Mouse (Mus musculus) kidney, postnatal 14 days (tissue): ENCODE data around the gene Ttc4.

ENCODE experiments used
- DNase-seq: peaks from one replicate; pipeline ENCODE4 v3.0.0; 2022; ENCODE audit warnings: mixed read lengths

Gene Ttc4

GRCm38 (mm10) chr4:106650833-106651527, 27.8 kb downstream of the Ttc4 start, which contains the start of gene Pars2:
Gene Pars2 (plus strand): TSS chr4:106651069.
- peak; percentile 98 for DNase-seq

GRCm38 (mm10) chr4:106647137-106647536, 31.6 kb downstream of the Ttc4 start:
- DNase-seq: peak; percentile 35

DNA sequence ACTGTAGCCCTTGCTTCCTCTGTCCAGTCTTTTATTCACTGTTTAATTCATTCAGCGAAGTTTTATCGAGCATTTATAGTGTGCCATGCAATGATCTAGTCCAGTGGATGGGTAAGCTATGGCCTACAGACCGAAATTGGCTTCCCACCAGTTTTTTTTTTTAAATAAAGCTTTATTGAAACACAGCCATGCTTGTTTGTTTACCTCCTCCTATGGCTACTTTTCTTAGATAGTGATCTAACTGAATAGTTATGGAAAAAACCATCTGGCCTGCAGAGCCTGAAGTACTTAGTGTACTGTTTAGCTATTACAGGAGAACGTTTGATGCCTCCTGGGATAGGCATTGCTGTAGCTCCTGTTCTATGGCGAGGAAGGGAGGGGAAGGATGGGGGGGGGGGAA, 32.9 kb downstream of the Ttc4 start:
- DNase-seq: no peak

GRCm38 (mm10) chr4:106644218-106644610, 34.5 kb downstream of the Ttc4 start:
- no peak for DNase-seq

GRCm38 (mm10) chr4:106643483-106644217, 35.1 kb downstream of the Ttc4 start:
- peak; percentile 65 for DNase-seq

GRCm38 (mm10) chr4:106634086-106634479, 44.7 kb downstream of the Ttc4 start:
- DNase-seq: no peak

DNA sequence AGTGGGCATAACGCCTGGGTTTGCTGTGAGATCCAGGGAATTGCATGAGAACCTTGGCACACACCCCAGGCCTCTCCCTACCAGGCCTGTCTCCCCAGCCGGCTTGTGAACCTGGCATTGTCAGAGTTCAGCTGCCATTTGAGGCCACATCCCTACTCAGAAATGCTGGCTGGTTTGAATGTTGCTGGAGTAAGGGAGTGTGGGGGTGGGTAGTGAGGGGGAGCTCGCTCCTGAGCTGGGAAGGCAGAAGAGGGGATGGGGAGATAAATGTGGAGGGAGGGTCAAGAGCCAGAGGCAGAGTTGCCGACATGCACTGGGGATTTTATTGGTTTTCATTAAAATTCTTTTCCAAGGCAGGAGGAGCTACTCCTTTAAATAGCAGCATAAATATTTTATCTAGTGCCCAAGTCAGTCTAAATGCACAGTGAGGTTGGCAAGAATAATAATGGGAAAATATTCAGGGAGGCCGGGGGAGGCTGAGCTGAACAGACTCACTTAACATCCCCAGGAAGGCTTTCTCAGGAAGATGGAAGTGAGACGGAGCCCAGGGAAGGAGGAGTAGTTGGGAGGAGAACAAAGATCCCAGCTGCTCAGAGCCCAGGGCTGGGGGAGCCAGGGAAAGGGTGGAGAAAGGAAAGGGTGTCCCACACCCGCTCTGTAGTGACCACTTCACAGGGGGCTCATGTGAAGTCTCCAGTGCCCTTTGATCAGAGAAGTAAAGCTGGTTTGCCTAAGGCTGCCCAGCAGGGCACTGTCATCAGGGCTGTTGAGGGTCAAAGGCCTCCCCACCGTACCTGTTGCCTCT, 45.3 kb downstream of the Ttc4 start:
- peak; percentile 23 for DNase-seq

- no peak for DNase-seq
Measured at GRCm38 (mm10) chr4:106632313-106632712, 46.4 kb downstream of the Ttc4 start.

DNA sequence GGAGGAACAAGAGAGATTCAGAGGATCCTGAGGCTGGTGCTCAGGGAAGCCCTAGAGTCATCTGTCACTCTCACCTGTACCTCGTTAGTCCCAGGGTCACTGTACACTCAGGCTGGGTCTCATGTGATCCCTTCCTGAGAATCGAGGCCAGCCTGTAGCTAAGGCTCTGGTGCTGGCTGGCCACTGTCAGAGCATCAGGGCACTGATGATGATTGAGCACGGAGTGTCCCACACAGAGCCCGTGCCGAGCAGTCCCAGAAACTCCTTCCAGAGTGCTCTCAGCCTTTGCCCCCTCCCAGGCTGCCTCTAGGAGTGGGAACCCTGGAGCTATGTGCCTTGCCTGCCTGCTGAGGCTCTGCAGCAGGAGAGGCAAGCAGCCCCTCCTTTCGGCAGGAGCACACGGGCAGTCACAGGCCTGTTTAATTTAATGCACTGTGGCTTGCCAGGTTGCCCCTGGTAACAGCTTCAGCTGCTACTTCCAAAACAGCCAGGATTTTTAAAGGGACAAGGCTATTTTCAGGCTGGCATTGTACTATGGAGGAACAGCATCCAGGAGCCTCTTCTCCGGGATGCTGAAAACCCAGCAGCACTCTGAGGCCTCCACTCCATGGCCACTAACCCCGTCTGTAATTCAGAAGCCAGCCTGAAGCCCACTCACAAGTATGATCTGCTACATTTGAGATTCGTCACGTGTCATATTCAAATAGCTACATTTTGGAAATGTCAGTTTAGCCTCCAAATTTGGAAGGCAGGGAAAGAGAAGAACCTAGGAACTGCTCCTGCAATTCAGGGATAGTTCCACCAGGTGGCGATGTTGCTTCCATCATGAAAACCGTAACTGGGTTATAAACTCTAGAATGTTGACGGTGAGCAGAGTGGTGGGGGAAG, 48.2 kb downstream of the Ttc4 start:
- peak; percentile 64 for DNase-seq

DNA sequence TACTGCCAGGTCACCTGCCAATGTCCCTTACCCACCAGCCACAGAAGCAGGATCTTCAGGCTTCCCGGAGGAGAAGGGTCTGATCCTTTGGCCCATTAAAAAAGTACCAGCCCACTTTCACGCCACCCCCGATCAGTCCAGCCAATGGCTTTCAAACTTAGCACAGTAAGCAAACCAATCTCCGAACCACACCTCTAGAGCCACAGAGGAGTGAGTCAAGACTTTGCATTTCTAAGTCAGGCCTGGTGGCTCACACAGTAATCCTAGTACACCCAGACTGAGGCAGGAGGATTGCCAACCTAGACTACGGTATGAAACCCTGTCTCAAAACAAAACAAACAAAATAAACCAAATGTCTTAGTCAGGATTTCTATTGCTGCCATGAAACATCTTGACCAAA, 49.4 kb downstream of the Ttc4 start:
- no peak for DNase-seq

DNA sequence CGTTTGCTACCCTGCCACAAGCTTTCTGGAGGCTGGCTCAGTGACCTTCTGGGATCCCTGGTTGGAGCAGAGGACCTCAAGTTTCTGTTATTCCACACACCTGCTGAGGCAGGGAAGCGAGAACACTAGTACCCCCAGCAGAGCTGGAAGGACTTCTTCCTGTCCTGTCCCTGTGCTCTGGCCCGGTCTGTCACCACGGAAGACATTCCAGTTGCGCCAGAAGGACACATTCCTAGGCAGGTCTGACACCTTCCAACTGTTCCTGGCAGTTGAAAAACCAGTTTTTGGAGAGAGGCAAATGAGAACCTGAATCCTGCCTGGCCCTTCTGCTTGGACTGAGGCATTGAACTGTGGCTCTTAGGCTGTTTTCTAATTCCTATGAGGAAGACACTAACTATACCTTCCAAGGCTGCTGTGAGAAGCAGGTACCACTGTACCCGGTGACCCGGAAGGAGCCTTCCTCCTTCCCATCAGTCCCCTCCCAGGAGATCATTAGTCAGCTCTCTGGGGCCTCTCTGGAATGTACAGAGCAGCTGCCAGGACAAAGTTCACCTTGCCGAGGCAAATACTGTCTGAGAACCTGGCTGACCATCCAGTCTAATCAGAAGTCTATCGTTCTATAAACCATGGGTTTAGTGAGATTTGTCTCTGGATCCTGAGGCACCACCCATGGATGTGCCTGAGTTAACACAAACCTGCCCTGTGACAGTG, 49.9 kb downstream of the Ttc4 start:
- DNase-seq: peak; percentile 79

GRCm38 (mm10) chr4:106627809-106628208, 50.9 kb downstream of the Ttc4 start:
- DNase-seq: no peak

DNA sequence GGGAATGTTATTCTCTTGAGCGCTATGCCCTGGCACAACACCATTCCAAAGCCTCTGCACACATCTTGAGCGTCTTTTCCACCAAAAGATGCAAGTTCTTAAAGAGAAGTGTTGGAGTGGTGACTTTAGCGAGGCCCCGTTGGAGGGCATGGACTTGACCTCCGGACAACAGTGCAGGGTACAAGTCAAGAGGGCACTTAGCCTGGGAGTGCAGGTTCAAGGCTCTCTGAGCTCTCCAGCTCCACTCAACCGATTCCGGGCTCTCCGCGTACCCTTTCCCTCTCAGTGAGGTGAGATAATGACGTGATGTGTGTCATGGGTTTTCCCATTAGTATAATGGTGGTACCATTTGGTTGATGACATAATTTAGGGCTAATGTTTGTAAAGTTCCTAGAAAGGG, 54.5 kb downstream of the Ttc4 start:
- DNase-seq: no peak

DNA sequence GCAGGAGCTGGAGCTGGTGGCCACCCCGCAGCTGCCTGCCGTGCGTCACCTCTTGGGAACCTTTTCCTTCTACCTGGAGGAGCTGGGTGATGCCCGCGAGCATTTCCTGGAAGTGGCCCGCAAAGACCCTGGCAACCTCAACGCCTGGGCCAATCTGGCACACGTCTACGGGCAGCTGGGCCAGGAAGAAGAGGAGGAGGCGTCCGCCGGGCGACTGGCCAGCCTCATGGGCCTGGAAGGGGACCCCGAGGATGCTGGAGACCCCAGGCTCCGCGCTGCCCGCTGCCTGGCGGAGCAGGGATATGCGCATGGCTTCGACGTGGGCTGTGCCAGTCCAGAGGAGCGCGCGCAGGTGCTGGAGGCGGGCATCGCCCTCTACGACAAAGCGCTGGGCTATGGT, 56.0 kb downstream of the Ttc4 start:
- DNase-seq: no peak

DNA sequence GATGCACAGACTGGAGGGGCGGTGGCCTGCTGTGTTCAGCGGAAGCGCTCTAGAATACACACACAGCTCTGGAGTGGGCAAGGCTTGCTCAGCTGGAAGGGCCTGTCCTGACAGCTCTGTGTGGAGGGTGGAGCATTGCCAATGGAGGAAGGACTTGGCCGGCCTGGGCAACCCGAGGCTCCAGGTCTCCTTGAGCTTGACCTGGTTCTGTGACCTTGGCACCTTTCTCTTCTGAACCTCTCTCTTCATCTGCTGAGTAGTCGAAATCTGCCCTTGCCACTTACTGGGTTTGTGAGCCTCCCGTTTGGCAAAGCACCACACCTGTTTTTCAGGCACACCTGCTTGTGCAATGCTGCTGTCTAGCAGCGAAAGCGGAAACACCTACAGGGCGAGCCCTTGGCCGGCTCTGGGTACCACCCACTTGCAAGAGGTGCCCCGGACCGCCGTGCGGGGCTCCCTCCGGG, 56.7 kb downstream of the Ttc4 start, which contains the start of gene Ttc22:
Ttc22 (plus strand) TSS at position 403 of the 464 bp plus-strand sequence.
- DNase-seq: peak; percentile 69

GRCm38 (mm10) chr4:106621428-106621827, 57.3 kb downstream of the Ttc4 start:
- DNase-seq: peak; percentile 60

- DNase-seq: no peak
Measured at GRCm38 (mm10) chr4:106618898-106619297, 59.8 kb downstream of the Ttc4 start.

DNA sequence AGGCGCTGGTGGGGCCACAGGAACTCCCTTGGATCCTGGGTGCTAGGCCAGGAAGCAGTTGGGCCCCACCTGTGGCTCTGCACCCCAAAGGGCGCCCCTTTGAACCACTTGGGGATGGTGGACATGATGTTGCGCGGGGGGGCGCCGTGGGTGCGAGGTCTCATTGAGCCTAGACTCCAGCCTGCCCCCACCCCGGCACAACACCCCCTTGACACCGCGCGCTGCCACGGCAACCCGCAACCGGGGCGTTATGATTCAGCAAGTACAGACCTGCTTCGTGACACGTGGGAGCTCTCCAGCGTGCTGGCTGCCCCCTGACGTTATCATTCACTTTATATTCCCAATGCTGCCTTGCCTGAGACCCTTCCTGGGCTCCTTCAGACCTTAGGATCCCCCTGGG, 61.7 kb downstream of the Ttc4 start, which contains the start of gene Lexm:
Lexm (minus strand) TSS at position 186 of the 400 bp plus-strand sequence.
- no peak for DNase-seq

DNA sequence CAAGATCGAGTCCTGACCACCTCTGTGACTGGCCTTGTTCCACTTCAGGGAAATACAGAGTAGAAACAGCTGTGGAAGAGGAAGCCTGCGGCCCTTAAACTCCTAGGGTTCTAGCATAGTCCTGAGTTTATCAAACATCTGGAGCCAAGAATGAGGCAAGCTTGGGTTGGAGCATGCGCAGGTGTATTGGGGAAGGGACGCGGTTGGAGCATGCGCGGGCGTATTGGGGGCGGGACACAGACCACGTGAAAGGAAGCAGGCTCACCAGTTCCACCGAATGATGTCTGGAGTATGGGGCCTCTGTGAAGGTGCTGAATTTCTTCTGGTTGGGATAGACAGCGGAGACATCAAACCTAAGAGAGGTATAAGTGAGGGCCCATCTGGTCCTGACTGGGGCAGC, 63.1 kb downstream of the Ttc4 start:
- no peak for DNase-seq

DNA sequence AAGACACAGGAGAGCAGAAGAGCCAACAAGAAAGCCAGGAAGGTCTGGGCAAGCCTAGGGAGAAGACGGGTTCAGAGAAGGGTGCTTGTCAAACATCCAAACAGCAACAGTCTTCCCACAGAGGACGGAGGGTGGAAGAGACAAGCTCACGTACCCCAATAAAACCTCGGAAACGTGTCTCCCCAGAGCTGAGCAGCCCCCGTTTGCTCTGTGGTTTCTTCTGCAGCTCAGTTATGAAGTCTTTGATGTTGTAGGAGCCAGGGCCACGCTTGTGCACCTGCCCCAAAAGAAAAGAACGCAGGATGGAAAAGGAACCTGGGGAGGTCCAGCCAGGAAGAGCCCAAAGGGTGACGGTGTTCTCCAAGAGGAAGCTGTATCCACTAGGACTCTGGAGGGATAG, 63.9 kb downstream of the Ttc4 start:
- no peak for DNase-seq

GRCm38 (mm10) chr4:106614180-106614797, 64.5 kb downstream of the Ttc4 start:
- DNase-seq: peak; percentile 75
